Mouse (Mus musculus): ENCODE data around the gene Tnrc6a.

GRCm38 (mm10) chr7:123211461-123211860, 87.8 kb downstream of the Tnrc6a start:
- TF ChIP-seq HCFC1 (IDR thresholded peaks at IDR 0.05; ENCODE audit: borderline replicate concordance, insufficient read depth, low read length) (no peak), ZC3H11A (IDR thresholded peaks at IDR 0.05; ENCODE audit: borderline replicate concordance, low read depth, low read length) (no peak), ZNF384 (IDR thresholded peaks at IDR 0.05; ENCODE audit: low read depth, low read length) (no peak), MAFK (IDR thresholded peaks at IDR 0.05; ENCODE audit: insufficient read depth, low read depth, low read length) (no peak), CHD2 (IDR thresholded peaks at IDR 0.05; ENCODE audit: low read depth, low read length) (no peak)

Data from ES-E14 (cell line).